Mouse (Mus musculus): ENCODE measurements around the gene Akr1c20.

Gene Akr1c20

GRCm38 (mm10) chr13:4523201-4523838, at the start of gene Akr1c20:
Gene Akr1c20, minus strand, starts transcription at chr13:4523345.
- DNase-seq (ENCODE audit: low read depth, low spot score), result no peak

- DNase-seq (ENCODE audit: low read depth, low spot score), result no peak
Measured at GRCm38 (mm10) chr13:4565996-4566395, 42.9 kb upstream of the Akr1c20 start.

GRCm38 (mm10) chr13:4560500-4560899, 37.4 kb upstream of the Akr1c20 start:
- DNase-seq (ENCODE audit: low read depth, low spot score), result no peak

- DNase-seq (ENCODE audit: low read depth, low spot score), result no peak
Measured at GRCm38 (mm10) chr13:4559143-4559542, 36.0 kb upstream of the Akr1c20 start.

GRCm38 (mm10) chr13:4514811-4515210, 8.3 kb downstream of the Akr1c20 start:
- no peak for DNase-seq (ENCODE audit: low read depth, low spot score)

DNA sequence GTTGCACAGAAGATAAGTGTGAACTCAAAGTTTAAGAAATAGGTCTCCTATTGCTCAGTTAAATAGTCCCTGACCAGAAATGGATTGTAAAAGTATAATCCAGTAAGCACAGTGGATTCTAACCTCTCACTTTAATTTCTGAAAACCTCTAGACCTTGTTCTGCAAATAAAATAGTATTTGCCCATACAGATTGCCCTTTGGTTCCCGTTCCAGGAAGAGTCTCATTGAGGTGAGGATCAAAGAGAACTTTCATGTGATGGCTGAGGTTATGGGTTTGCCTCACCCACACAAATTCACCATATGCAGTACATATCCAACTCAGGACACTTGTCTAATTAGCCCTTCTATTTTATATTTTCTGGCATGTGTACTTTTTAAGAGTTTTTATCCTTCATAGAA, 55.2 kb downstream of the Akr1c20 start:
- DNase-seq (ENCODE audit: low read depth, low spot score), result no peak

- DNase-seq (ENCODE audit: low read depth, low spot score), result no peak
Measured at GRCm38 (mm10) chr13:4465641-4466040, 57.5 kb downstream of the Akr1c20 start.
